Mouse (Mus musculus) midbrain, embryonic 14.5 days (tissue): ENCODE data around the gene Top3a. TPM values are rescaled to one million over a fixed set of nuclear protein-coding genes. Genes with fewer than 3 reads are reported as not detected.

ENCODE experiments used
- ATAC-seq: fragments of 200-750 bp; cut with Nextera tagmentation; 2 replicates; pipeline ENCODE4 v1.8.0; 2017; ENCODE audit warnings: moderate number of reproducible peaks, moderate library complexity; ENCODE audit not compliant: low FRiP score, low TSS enrichment
- DNase-seq: peaks from one replicate; pipeline ENCODE4 v3.0.0-alpha.2; 2015
- H3K27ac ChIP-seq: fragments of 300-500 bp; sonication (generic); replicated peaks from 2 replicates; pipeline ENCODE4 v1.5.1; 2014; ENCODE audit warnings: mild to moderate bottlenecking, low read depth, low read length, moderate library complexity
- H3K27me3 ChIP-seq: fragments of 300-500 bp; sonication (generic); 2 replicates; pipeline ENCODE4 v1.6.1; 2014; ENCODE audit warnings: low read length, control low read depth, mixed read lengths; ENCODE audit not compliant: control insufficient read depth, insufficient read depth
- H3K36me3 ChIP-seq: fragments of 300-500 bp; sonication (generic); 2 replicates; pipeline ENCODE4 v1.6.1; 2014; ENCODE audit warnings: low read length, control low read depth; ENCODE audit not compliant: control insufficient read depth, insufficient read depth
- H3K4me1 ChIP-seq: fragments of 300-500 bp; sonication (generic); 2 replicates; pipeline ENCODE4 v1.6.1; 2014; ENCODE audit warnings: mild to moderate bottlenecking, antibody characterized with exemption, low read length, control low read depth; ENCODE audit not compliant: control insufficient read depth, insufficient read depth
- H3K4me2 ChIP-seq: fragments of 300-500 bp; sonication (generic); 2 replicates; pipeline ENCODE4 v1.6.1; 2014; ENCODE audit warnings: mild to moderate bottlenecking, low read length, moderate library complexity
- H3K4me3 ChIP-seq: fragments of 300-500 bp; sonication (generic); replicated peaks from 2 replicates; pipeline ENCODE4 v1.5.1; 2014; ENCODE audit warnings: low read depth, low read length
- H3K9ac ChIP-seq: fragments of 300-500 bp; sonication (generic); replicated peaks from 2 replicates; pipeline ENCODE4 v1.6.1; 2014; ENCODE audit warnings: mild to moderate bottlenecking, low read length, moderate library complexity
- H3K9me3 ChIP-seq: fragments of 300-500 bp; sonication (generic); 2 replicates; pipeline ENCODE4 v1.6.1; 2016; ENCODE audit warnings: low read length, control low read depth, mixed read lengths; ENCODE audit not compliant: control insufficient read depth
- WGBS: fragments of 180-500 bp; shearing (Covaris S2); extraction: QIAGEN DNeasy Blood & Tissue Kit; methylation state at CpG from one replicate; pipeline ENCODE4 v1.1.7; 2014; 5-methylcytosine and 5-hydroxymethylcytosine counted together
- microRNA-seq: library from miRNA; unstranded; fragments of <30 nt; microRNA quantifications from one replicate; pipeline ENCODE4, GENCODE M21; 2016
- polyA plus RNA-seq: library from polyadenylated mRNA; unstranded; fragments of >200 nt; fragmentation: Nextera tagmentation; extraction: Ambion mirVana; gene quantifications from 2 replicates; pipeline ENCODE4 v1.2.1, GENCODE M21; 2014

Gene Top3a
- polyA plus RNA-seq, 1 experiment from 2014 or later, result 9.3 TPM

- Histone ChIP-seq H3K27me3 (no peaks in the 10 kb centered on the region), H3K4me2 (no peak overlapping the region), H3K36me3 (no peaks in the 10 kb centered on the region), H3K27ac (no peak overlapping the region), H3K4me3 (no peak overlapping the region), H3K4me1 (peaks cover 13% of the 10 kb centered on the region), H3K9ac (no peak overlapping the region), H3K9me3 (no peaks in the 10 kb centered on the region)
- DNase-seq, result no peak
- no peak for ATAC-seq
- 62% methylated on average over 1 of the region's 1 CpGs for WGBS
These were observed 81.0 kb downstream of the Top3a start for GRCm38 (mm10) chr11:60696165-60696564.

Small RNAs within 50 kb of the gene (microRNA-seq; reads per million reads assigned to microRNA genes)
- gene Mir5100, result 0.44 reads per million

Other genes starting within 250 kb of the Top3a start
- gene Alkbh5, start 241.0 kb downstream of the Top3a start, polyA plus RNA-seq, result 21.4 and 24.0 TPM in 2 replicates
- 49.6 and 63.8 TPM in 2 replicates for gene Llgl1, start 77.6 kb downstream of the Top3a start, polyA plus RNA-seq
- gene Flii, start 50.1 kb downstream of the Top3a start, polyA plus RNA-seq, result 51.5 and 63.8 TPM in 2 replicates
- 20.4 and 22.6 TPM in 2 replicates for gene Mief2, start 49.0 kb downstream of the Top3a start, polyA plus RNA-seq
- 8.8 and 9.4 TPM in 2 replicates for gene Smcr8, start 159 bp upstream of the Top3a start, polyA plus RNA-seq
- 4.8 and 6.7 TPM in 2 replicates for gene Shmt1, start 34.4 kb upstream of the Top3a start, polyA plus RNA-seq
- gene Dhrs7b, start 53.3 kb upstream of the Top3a start, polyA plus RNA-seq, result 27.0 and 30.7 TPM in 2 replicates
- 52.4 and 53.7 TPM in 2 replicates for gene Tmem11, start 101.9 kb upstream of the Top3a start, polyA plus RNA-seq
- 33.0 and 42.2 TPM in 2 replicates for gene Natd1, start 137.4 kb upstream of the Top3a start, polyA plus RNA-seq
- gene Map2k3, start 154.7 kb upstream of the Top3a start, polyA plus RNA-seq, result 18.5 and 23.2 TPM in 2 replicates
- gene Kcnj12, start 245.2 kb upstream of the Top3a start, polyA plus RNA-seq, result 2.8 and 2.9 TPM in 2 replicates